Mouse (Mus musculus) activated CD4-positive, CD25-positive, alpha-beta regulatory T cell, adult 9 weeks (primary cell): Measurements from ENCODE around the gene Ginm1. TPM values are rescaled to one million over a fixed set of nuclear protein-coding genes. Genes with fewer than 3 reads are reported as not detected.

Source experiments
- polyA plus RNA-seq: library from polyadenylated mRNA; unstranded; fragments of 100-300 nt; shearing (Covaris generic); gene quantifications from one replicate; pipeline ENCODE4 v1.2.1, GENCODE M21; 2017

Gene Ginm1
- 59.6 TPM for polyA plus RNA-seq

DNA sequence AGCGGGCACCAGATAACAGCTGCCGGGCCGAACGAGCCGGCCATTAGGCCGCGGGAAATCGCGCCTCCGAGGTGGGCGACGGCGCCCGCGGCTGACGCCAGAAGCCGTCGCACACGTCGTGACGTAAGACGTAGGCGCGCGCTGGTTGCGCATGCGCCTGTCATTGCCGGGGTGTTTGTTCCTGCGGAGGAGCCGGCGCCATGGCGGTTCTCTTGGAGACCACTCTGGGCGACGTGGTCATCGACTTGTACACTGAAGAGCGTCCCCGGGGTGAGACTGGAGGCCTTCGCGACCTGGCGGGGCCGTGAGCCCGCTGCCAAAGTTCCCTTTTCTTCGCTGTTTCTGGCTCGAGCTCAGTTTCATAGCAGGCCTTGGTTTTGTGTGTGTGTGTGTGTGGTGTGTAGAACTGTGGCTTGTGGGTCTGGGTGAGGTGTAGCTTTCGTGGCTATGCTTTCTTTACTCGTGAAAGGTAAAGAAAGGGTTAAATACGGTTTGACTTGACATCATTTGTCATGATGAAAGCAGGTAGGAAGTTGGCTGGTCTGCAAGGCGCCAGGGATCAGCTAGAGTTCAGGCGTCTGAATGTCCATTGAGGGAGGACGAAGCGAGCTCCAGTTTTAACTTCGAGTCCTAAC, at the start of gene Ginm1, which contains the start of gene Ppil4:
Ginm1 (minus strand) TSS at position 74 of the 635 bp plus-strand sequence.
Ppil4 (plus strand) TSS at position 141 of the 635 bp plus-strand sequence.

DNA sequence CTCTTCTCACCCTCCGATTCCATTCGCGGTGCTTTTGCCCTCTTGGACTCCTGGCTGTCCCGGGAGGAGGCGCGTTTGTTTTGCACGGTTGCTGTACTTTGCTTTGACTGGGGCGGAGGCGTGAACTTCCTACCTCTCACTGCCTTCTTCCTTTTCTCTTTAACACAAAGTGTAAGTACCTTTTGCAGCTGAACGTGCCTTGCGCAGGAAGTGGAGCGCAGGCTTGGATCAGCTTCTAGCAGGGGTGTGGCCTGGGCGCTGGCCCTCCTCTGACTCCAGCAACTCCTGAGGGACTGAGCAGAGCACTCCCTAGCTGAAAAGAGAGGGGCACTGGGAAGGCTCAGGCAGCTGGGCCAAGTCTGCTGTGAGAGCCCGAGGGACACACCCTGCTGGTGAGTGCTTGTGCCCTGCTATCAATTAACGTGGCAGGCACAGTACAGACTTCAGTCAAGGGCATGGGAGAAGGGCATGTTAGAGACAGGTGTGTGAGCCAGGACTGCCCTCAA, 39.6 kb upstream of the Ginm1 start, which contains the start of gene Zc3h12d:
Zc3h12d (plus strand) TSS at position 300 of the 506 bp plus-strand sequence.

DNA sequence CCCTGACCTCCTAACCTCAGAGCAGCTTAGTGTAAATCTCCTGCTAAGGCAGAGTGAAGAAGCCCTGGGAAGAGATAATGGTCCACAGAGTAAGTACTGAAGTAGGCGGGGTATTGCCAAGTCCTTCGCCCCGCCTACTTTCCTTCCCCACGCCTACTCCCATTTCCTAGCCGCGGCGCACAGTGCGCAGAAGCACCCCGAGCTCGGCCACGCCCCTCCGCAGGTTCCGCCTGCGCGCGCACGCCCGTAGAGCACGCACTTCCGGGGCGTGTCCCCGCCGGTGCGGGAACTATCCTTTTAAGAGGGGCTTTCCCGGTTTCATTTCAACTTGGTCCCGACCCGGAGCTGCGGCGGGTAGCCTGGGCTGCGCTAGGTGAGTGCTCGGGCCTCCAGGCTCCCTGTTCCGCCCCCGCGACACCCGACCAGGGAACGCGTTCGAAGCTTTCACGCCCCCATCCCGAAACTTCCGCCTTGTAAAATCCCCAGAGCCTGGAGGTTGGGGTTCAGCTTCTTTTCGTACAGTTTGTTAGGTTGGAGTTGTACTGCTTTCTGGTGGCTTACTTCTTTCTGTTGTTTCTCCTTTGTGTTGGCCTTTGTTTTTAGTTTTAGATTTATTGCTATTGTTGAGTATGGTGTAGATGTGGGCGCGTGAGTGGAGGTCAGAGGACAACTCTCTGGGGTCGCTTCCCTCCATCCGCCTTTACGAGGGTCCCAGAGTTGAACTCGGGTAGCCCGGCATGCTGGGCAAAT, 66.7 kb downstream of the Ginm1 start, which contains the start of gene Katna1:
Katna1 (plus strand) TSS at position 250 of the 750 bp plus-strand sequence.

Other genes with a start within 250 kb of the Ginm1 start
- 0.13 TPM for gene Lrp11, start 203.0 kb downstream of the Ginm1 start, polyA plus RNA-seq
- 21.6 TPM for gene Nup43, start 125.3 kb downstream of the Ginm1 start, polyA plus RNA-seq
- gene Pcmt1, start 111.7 kb downstream of the Ginm1 start, polyA plus RNA-seq, result 112 TPM
- 3.4 TPM for gene Lats1, start 111.6 kb downstream of the Ginm1 start, polyA plus RNA-seq
- gene Katna1, start 66.8 kb downstream of the Ginm1 start, polyA plus RNA-seq, result 99.9 TPM
- gene Ppil4, start 67 bp upstream of the Ginm1 start, polyA plus RNA-seq, result 101 TPM
- gene Zc3h12d, start 39.6 kb upstream of the Ginm1 start, polyA plus RNA-seq, result 23.4 TPM
- 15.8 TPM for gene Tab2, start 163.4 kb upstream of the Ginm1 start, polyA plus RNA-seq